Mouse (Mus musculus) cortical plate, adult 2 months (tissue): ENCODE data around the gene Abcc3.
"Not testable (repeated sequence)": the region's sequence is repeated elsewhere in the genome, so short reads cannot be mapped to it uniquely, and the experiment has no call there.

ENCODE experiments used
- CTCF ChIP-seq: fragments of 200-500 bp; IDR thresholded peaks from 2 replicates; pipeline ENCODE4 v1.5.1; 2011; ENCODE audit warnings: mild to moderate bottlenecking, control low read depth, low read length; ENCODE audit not compliant: insufficient read depth; ENCODE audit errors: extremely low read depth
- POLR2A ChIP-seq: fragments of 200-500 bp; IDR thresholded peaks from 2 replicates; pipeline ENCODE4 v1.6.1; 2011; ENCODE audit warnings: mild to moderate bottlenecking, low read length, control low read depth; ENCODE audit not compliant: insufficient read depth; ENCODE audit errors: extremely low read depth

GRCm38 (mm10) chr11:94402029-94402428 lies 9.2 kb upstream of the Abcc3 start:
- not testable (repeated sequence) for TF ChIP-seq CTCF, POLR2A
